Mouse (Mus musculus) layer of hippocampus, adult 9-10 months (tissue): ENCODE measurements around the gene Polr3h.

ENCODE experiments used
- DNase-seq: peaks from one replicate; pipeline ENCODE4 v3.0.0; 2022; ENCODE audit warnings: low spot score

The Polr3h gene

GRCm38 (mm10) chr15:81869985-81870384 lies 56.1 kb downstream of the Polr3h start:
- DNase-seq: no peak

GRCm38 (mm10) chr15:81864238-81864637 lies 61.8 kb downstream of the Polr3h start:
- no peak for DNase-seq

GRCm38 (mm10) chr15:81860471-81861135 lies 65.4 kb downstream of the Polr3h start:
- DNase-seq: no peak

GRCm38 (mm10) chr15:81859330-81860255 lies 66.4 kb downstream of the Polr3h start:
- peak; percentile 92 for DNase-seq

GRCm38 (mm10) chr15:81858517-81859329 lies 67.3 kb downstream of the Polr3h start, which contains the start of gene Tob2:
TSS of gene Tob2 (minus strand) at chr15:81858796.
- no peak for DNase-seq

- DNase-seq: peak; percentile 93
Measured at GRCm38 (mm10) chr15:81858138-81858516, 67.9 kb downstream of the Polr3h start.

- DNase-seq: no peak
Measured at GRCm38 (mm10) chr15:81857724-81858116, 68.3 kb downstream of the Polr3h start.

- DNase-seq: no peak
Measured at GRCm38 (mm10) chr15:81856938-81857723, 68.9 kb downstream of the Polr3h start.

- no peak for DNase-seq
Measured at GRCm38 (mm10) chr15:81856030-81856790, 69.8 kb downstream of the Polr3h start.

GRCm38 (mm10) chr15:81853081-81853480 lies 73.0 kb downstream of the Polr3h start:
- DNase-seq: no peak

- DNase-seq: no peak
Measured at GRCm38 (mm10) chr15:81852411-81853000, 73.5 kb downstream of the Polr3h start.

- no peak for DNase-seq
Measured at GRCm38 (mm10) chr15:81851375-81851774, 74.7 kb downstream of the Polr3h start.

GRCm38 (mm10) chr15:81850718-81851117 lies 75.3 kb downstream of the Polr3h start:
- no peak for DNase-seq

GRCm38 (mm10) chr15:81849104-81849503 lies 76.9 kb downstream of the Polr3h start:
- no peak for DNase-seq

- no peak for DNase-seq
Measured at GRCm38 (mm10) chr15:81848301-81848700, 77.7 kb downstream of the Polr3h start.

- no peak for DNase-seq
Measured at GRCm38 (mm10) chr15:81847861-81848260, 78.2 kb downstream of the Polr3h start.

GRCm38 (mm10) chr15:81847161-81847560 lies 78.9 kb downstream of the Polr3h start:
- no peak for DNase-seq

- DNase-seq: no peak
Measured at GRCm38 (mm10) chr15:81846755-81847154, 79.3 kb downstream of the Polr3h start.

GRCm38 (mm10) chr15:81845724-81846123 lies 80.3 kb downstream of the Polr3h start:
- DNase-seq: no peak

GRCm38 (mm10) chr15:81845033-81845625 lies 80.9 kb downstream of the Polr3h start:
- no peak for DNase-seq
